Mouse (Mus musculus) 3134 (cell line): ENCODE measurements at regions not wholly inside any gene's neighbourhood (a gene's known extent, or its start where the extent isn't known, plus 50 kb on each side); places are given as distances from the start of the nearest gene placed in this dataset.

ENCODE experiments used
- DNase-seq: peaks from one replicate; pipeline ENCODE4 v3.0.0-alpha.2; 2011; ENCODE audit warnings: low spot score; ENCODE audit not compliant: insufficient read length; ENCODE audit errors: extremely low read depth

DNA sequence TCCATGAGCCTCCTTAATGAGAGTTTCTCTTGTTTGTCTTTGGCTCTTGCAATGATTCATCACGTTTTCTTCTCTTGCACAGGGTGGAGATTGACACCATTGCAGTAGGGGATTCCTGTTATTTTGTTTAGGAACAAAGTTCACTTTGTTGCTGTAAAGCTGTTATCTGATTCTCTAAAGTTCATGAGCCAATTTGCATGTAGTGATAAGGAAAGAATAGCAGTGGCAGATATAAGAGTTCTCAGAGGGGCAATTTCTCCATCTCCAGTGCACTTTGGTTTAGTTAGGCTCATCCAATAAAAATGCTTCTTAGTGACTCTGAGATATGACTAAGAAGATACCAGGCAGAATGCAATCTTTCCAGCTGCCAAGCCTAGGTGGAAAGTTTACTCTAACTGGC, 267.8 kb upstream of the Rag2 start:
- DNase-seq = no peak

DNA sequence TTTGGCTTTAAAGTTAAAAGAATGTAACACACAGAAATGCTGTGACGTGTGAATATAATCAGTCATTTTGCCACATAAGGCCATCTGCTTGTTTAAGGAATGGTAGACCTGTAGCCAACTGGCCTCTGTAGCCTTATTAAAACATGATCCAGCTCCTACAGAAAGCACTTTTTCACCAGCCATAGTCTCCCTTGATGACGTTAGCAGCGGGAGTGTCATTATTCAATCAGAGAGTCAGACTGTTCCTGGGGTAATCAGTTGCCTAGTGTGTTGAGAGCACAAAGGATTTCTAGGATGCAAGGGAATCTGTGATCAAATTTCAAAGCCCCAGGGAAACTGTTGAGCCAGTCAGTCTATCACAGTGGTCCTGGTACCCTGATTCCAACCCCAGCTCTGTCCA, 260.3 kb upstream of the Rag2 start:
- DNase-seq = no peak

DNA sequence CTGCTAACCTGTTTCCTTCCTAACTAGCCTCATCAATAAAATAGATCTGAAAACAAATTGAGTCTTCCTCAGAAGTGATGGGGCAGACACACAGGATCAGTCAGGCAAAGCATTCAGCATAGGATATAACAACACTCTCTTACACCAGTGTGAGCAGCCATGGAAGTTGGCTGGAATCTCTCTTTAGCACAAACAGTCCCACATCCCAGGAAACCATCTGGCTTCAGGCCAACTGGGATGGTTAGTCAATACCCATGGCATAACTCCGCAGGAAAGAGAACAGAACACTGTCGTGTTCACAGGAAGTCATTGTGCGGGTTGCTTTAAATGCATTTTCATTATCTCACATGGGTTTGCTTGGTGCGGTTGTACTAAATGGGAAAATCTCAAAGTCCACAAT, 256.2 kb upstream of the Rag2 start:
- no peak for DNase-seq

DNA sequence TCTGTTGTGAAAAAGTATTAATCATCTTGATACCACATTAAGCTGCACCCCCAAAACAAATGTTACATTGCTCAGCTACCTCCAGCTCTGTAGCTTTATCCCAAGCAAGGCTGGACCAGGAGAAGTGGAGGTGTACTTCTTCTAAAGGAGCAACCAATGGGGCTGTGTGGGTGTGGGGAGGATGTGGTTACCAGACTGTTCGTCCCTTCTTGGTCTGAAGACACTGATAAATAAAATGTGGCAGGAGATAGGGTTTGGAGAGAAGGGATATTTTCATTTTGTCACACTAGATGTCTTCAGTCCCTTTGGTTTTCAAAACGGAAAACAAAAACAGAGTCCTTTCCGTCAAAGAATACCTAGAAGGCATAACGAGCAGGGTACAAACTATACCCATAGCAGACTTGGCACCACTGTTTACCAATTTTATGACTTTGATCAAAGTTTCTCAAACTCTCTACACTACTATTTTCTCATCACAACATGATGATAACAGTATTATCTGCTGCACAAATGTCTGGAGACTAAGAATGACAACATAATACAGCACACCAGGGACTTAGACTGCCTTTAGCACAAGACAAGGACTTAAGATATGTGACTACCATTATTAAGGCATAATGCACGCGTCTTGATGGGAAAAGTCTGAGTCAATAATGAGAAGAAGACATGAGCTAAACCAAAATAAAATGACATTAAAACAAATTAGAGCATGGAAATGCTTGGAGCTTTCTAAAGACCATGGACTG, 253.4 kb upstream of the Rag2 start:
- no peak for DNase-seq

DNA sequence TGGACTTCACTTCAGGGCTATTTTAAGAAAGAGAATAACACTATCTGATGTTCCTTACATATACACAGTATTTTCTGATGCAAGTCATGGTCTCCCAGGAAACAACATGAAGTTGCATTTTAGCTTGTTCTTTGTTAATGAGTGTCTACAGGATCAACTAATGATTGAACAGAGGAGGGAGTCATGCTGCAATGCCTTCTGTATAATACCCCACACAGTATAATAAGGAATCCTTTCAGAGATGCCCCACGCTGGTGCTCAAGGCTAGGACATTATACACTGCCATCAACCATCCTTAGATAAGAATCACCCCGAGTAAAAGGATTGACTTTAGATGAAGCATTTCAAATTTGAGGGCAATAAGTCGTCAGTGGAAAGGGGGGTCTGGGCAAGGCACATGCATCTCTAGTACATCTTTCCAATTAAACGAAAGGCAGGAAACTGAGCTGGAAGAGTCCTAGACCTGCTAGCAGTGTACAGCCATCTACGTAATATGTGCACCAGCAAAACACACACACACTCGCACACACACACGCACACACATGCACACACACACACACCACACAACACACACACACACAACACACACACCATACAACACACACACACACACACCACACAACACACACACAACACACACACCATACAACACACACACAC, 252.6 kb upstream of the Rag2 start:
- no peak for DNase-seq

DNA sequence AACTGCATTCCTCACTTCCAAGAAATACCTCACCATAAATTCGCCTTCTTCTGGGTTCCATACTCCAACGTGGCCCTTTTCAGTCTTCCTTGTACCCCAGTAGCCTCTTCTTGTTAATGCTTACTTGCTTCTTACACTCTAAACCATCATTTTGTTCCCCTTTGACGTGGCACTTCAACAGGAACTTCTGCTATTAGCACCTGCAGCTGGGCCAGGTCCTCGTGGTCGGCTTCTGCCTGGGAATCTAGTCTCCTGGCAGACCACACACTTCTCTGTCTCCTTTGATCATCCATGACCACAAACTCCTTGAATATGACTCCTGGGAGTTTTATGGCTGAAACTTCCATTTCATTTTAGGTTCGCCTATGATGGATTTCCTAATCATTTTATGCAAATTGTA, 243.9 kb upstream of the Rag2 start:
- no peak for DNase-seq

DNA sequence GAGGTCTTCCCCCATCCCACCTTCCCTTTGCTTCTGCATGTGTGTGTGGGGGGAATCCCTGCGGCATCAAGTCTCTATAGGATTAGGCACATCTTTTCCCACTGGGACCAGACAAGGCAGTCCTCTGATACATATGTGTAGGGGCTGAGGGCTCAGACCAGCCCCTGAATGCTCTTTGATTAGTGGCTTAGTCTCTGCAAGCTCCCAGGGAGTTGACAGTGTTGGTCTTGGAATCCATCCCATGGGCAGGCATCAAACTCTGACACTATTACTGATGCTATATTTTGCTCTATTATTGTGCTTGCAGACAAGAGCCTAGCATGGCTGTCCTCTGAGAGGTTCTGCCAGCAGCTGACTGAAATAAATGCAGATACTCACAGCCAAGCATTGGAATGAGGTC, 209.5 kb upstream of the Rag2 start:
- no peak for DNase-seq

DNA sequence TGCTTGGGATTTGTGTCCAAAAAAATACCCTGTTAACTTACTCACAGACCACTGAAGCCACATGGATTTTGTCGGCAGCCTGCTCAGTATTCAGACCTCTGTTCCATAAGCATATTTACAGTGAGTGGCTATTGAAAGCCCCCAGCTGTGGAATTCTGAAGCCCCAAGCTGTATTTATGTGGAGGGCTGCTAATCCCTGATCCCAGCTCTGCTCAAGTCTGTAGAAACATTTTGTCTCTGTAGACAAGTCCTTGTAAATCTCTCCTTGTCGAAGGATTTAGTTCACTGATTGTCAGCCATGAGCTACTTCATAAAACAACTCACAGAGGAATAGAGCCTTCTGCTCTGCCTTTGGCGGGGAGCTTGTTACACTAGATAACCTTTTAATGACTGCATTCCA, 207.8 kb upstream of the Rag2 start:
- DNase-seq = no peak

DNA sequence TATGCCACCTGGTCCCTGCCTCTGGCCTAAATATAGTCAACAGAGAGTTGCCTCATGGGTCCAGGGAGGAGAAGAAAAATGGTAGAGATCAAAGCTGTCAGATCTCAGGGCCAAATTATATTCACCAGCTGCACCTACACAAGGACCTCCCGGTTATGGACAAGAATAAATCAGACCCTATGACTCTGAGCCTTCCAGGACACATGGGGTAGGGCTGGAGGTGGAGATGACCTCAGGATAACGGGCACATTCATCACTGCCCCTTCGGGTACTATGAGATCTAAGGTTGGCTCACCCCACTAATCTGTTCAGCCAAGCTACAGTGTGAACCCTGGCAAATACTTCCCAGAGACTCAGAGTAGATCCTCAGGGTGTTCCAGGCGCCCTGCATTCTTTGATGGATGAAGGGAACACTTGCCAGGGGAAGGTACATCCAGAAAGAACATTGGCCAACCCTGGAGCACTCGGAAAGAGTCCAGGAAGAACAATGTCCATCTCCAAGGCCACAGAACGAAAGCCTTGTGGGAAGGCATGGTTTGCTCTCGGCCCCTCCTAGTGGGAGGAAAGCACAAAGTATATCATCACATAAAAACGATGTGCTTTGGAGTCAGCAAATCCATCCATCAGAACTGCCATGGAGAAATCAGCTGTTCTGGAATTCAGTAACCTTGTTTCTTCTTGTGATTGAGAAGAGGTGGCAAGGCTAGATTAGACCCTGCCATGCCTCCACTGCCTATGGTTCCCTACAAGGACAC, 191.2 kb upstream of the Rag2 start:
- no peak for DNase-seq

DNA sequence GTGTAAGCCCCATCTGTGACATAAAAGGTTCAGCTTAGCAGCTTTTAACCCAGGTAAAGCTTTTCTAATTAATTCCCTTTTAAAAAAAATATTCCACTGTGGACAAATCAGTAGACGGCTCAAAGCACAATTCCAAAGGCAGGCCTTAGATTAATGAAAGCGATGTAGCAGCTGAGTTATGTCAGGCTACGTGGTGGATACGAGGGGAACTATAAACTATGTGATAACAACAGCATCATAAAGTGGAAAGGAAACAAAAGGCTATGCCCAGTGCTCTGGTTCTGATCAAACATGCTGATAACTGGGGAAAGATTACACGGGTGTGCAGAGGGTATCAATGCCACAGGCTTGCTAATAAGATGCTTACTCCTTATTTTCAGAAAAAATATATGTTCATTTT, 184.3 kb upstream of the Rag2 start:
- no peak for DNase-seq

DNA sequence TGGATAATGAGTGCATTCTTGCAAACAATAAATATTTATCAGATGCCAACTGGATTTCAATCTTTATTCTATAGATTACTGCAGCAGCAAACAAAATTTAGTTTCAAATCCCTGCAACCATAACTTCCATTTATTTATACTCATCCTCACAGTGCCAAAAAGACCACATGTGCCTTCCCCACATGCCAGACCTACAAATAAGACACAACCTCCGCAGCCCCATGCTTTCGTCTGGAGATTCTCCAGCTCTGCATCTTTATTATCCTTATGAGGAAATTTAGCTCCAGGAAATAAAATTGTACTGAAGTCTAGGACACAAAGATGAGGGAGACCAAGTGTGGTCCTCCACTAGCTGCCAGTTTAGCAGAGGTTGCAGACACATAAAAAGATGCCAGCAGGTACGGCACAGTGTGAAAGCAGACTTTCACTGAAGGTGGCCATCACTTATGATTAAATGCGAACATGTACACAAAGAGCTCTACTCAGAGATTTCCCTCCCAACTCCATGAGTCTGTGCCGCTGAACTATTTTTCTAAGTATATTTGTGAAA, 183.4 kb upstream of the Rag2 start:
- no peak for DNase-seq

DNA sequence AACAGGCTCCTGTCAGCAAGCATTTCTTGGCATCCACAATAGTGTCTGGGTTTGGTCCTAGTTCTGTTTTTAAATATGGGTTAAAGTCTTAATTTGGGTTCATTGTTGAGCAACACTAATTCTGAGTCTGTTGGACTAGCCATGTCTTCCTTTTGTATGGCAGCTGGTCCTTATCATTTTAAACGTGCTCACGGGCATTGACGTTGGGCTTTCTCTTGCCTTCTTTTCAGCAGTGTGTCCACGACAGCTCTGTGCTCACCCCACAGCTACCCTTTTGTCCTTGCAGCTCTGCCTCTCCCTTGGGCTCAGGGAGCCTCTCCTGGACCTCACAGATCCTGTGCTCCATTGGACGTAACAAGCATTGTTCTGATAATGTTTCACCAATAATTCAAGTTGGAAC, 168.9 kb upstream of the Rag2 start:
- no peak for DNase-seq

DNA sequence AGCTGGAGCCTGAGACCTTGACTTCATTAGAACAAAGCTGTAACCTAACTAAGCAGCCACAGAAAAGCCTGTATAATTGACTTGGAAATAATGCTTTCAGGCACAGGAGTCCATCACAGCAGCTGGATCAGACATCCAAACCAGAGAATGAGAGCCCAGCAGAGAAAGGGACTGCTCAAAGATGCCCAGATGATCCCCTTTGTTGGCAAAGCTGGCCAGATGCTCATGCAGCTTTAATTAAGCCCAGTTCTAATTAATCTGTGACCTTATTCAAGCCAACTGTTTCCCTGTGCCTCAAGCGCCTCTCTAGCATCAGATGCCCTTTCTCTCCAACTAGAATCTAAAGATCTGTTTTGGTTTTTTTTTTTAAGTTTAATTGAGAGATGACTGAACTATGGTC, 165.6 kb upstream of the Rag2 start:
- no peak for DNase-seq

DNA sequence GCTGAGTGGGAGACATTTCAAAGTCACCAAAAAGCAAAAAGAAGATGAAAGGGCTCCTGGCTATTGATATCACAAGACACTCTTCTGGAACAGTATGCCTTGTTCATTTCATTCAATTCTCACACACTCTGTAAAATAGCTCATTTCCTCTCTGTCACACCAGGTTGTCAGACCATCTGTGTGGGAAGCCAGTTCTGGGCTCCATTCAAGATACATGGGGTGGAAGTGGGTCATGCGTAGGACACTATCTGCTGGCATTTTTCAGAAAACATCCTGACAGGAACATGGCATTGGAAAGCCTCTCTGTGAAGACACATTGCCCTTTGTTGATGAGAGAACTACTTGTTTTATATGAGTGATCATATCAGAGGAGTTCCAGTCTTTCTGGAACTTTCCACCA, 162.1 kb upstream of the Rag2 start:
- no peak for DNase-seq

DNA sequence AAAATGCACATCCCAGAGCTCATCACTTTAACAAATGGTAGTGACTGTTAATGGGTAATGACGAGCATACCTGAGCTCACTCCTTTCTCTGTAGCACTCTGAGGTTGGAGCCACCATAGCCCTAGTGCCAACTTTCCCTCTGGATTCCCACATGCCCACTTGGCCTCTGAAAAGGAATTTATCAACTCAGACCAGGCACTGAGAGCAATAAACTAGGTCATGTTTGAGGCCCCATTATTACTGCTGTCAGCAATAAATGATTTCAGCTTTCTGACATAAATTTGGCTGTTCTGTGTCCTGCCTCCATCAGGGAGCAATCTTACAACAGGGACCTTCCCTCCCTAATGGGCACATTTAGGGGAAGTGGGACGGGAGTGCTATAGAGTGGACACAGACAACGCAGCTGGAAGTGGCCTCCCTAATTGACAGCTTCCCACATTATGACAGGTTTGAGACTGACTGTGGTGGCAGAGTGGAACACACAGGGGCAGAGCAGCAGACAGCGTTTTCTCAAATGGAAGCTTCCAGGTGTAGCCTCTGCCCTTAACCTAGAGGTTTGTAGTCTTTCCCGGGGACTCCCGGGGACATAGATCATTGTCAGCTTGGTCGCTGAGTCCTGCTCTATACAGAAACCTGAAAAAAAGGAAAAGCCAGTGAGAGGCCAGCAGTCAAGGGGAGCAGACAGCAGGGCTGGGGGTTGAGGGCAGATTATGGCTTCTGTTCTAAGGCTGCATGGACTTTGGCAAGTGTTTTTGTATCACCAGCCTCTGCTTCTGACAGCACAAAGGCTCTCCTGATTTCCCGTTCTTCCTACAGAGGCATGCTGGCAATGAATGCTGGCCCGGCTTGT, 160.0 kb upstream of the Rag2 start:
- no peak for DNase-seq

DNA sequence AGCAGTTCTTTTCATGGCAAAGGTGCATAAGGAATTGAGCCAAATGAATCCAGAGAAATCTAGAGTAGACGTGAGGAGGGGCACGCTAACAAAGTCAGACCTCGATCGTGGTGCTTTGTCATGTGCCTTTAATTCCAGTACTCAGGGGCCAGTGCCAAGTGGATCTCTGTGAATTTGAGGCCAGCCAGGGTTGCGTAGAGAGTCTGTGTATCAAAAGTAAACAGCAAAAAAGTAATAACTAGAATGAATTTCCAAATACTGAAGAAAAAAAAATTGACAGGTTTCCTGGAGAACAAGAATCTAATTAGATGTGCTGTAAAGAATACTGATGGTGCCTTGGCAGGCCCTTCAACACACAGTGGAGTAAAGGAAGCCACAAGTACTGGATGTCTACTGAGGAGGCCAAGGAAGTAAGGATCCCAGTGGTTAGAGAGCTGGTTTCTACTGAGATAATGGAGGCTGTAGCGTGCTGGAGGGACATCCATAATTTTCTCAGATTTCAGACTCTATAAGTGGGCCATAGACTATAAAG, 153.9 kb upstream of the Rag2 start:
- DNase-seq = no peak

DNA sequence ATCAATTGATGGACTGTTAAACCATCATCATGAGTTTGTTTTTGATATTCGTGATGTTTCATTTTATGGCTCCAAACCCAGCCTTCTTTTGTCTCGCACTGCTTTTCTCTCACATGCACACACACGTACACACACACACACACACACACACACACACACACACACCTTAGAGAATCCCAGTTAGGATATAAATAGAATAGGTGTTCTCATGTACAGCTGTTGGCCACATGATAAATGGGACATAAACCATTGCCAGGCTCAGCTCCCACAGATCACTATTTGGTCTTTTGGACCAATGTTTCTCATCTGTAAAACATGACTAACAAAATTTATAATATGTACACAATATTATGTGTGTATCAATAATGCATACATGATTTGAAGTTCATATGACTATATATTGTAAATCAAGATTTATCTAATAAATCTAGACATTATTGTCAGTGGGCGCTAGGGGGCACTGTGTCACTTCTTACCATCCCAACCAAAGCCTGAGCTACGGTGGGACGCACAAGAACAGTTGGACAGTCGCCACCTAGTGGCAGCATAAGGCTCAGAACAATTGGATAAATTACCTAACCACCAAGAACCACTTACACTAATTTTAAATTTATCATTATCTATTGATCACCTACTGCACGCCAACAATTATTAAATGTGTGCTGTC, 151.9 kb upstream of the Rag2 start:
- DNase-seq = peak; percentile 19

DNA sequence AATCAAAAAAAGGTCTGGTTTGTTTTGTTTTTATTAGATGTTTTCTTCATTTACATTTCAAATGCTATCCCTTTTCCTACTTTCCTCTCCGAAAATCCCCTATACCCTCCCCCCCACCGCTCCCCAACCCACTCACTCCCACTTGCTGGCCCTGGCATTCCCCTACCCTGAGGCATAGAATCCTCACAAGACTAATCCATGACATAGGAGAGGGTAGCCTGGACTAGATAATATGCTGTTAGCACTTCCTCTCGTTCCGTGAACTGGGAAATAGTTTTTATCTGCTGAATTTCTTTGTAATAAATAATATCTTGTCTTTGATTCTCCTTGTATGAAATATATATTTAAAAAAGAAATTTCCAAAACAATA, 151.4 kb upstream of the Rag2 start:
- no peak for DNase-seq

DNA sequence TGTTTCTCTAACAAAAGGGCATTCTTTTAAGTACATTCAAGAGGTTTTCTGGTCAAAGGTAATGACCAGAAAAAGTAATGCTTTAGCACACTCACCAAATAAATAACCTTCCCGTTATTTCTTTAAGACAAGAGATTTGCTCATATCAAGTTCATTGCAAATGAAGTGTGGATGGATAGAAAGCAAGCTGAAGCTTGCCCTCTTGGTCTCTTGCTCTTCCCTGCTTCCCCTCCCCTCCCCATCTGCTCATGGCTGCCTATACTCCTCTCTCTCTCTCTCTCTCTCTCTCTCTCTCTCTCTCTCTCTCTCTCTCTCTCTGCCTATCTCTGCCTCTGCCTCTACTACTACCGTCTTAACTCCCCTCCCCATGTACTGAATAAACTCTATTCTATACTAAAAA, 147.7 kb upstream of the Rag2 start:
- DNase-seq = no peak

DNA sequence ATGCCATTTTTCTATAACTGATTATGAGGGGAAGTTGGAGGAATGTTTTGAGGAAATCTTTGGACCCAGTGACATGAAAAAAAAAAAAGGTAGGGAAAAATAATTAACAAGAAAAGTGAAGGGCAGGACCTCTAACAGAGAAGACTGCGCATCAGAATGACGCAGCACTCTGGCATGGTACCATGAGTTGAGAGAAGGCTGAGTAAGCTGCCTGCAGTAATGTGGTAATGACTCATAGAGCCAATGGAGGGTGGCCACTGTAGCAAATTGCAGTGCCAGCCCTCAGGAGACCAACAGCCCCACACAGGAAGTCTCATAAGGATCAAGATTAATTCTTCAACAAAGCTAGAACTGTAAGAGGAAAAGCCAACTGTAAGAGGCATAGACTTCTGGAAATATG, 134.3 kb upstream of the Rag2 start:
- DNase-seq = peak; percentile 63
